Mouse (Mus musculus) MEL (cell line): Measurements from ENCODE around the gene Gm44805.

Experiments
- CHD2 ChIP-seq: IDR thresholded peaks from 2 replicates; pipeline ENCODE4 v1.6.1; 2011; ENCODE audit warnings: low read length, improper control_type of control experiment
- CTCF ChIP-seq, 3 experiments: IDR thresholded peaks in 2 of 3; conservative IDR thresholded peaks in 1 of 3; 2 replicates each; pipeline ENCODE4 v1.5.1; 2011 to 2012; ENCODE audit warnings: low read length in 3 of 3, low read depth in 2 of 3, mild to moderate bottlenecking in 2 of 3, improper control_type of control experiment in 1 of 3, inconsistent platforms in 1 of 3, mixed read lengths in 1 of 3, moderate library complexity in 1 of 3; ENCODE audit not compliant: control insufficient read depth in 1 of 3, insufficient read depth in 1 of 3, poor library complexity in 1 of 3, severe bottlenecking in 1 of 3
- ELF1 ChIP-seq: IDR thresholded peaks from 2 replicates; pipeline ENCODE4 v1.6.1; 2014; ENCODE audit warnings: low read depth, mild to moderate bottlenecking, inconsistent platforms, low read length, improper control_type of control experiment, moderate library complexity
- EP300 ChIP-seq, 2 experiments: IDR thresholded peaks; 2 replicates each; pipeline ENCODE4 v1.6.1; 2011; ENCODE audit warnings: improper control_type of control experiment in 2 of 2, low read length in 2 of 2, low read depth in 1 of 2, mild to moderate bottlenecking in 1 of 2
- GATA1 ChIP-seq: IDR thresholded peaks from 2 replicates; pipeline ENCODE4 v1.6.1; 2011; ENCODE audit warnings: low read depth, low read length, improper control_type of control experiment
- KAT2A ChIP-seq: conservative IDR thresholded peaks from 2 replicates; pipeline ENCODE4 v1.6.1; 2012; ENCODE audit warnings: low read depth, low read length, improper control_type of control experiment, inconsistent platforms
- MAX ChIP-seq: IDR thresholded peaks from 2 replicates; pipeline ENCODE4 v1.6.1; 2011; ENCODE audit warnings: low read length, improper control_type of control experiment
- MAZ ChIP-seq: IDR thresholded peaks from 2 replicates; pipeline ENCODE4 v1.6.1; 2012; ENCODE audit warnings: low read depth, mild to moderate bottlenecking, inconsistent platforms, low read length, improper control_type of control experiment
- MXI1 ChIP-seq: IDR thresholded peaks from 2 replicates; pipeline ENCODE4 v1.6.1; 2011; ENCODE audit warnings: mild to moderate bottlenecking, low read depth, low read length, improper control_type of control experiment
- POLR2A ChIP-seq, 2 experiments: IDR thresholded peaks; 2 replicates each; pipeline ENCODE4 v1.6.1; 2011 to 2012; ENCODE audit warnings: low read length in 2 of 2, mild to moderate bottlenecking in 2 of 2, control low read depth in 1 of 2, improper control_type of control experiment in 1 of 2, low read depth in 1 of 2, moderate library complexity in 1 of 2; ENCODE audit not compliant: control insufficient read depth in 1 of 2, insufficient read depth in 1 of 2, poor library complexity in 1 of 2
- SMC3 ChIP-seq: IDR thresholded peaks from 2 replicates; pipeline ENCODE4 v1.6.1; 2011; ENCODE audit warnings: low read depth, low read length, improper control_type of control experiment
- TBP ChIP-seq: IDR thresholded peaks from 2 replicates; pipeline ENCODE4 v1.8.0; 2011; ENCODE audit warnings: low read depth, low read length, improper control_type of control experiment
- ZC3H11A ChIP-seq: IDR thresholded peaks from 2 replicates; pipeline ENCODE4 v1.6.1; 2012; ENCODE audit warnings: low read depth, mild to moderate bottlenecking, inconsistent platforms, low read length, improper control_type of control experiment
- ZNF384 ChIP-seq: IDR thresholded peaks from 2 replicates; pipeline ENCODE4 v1.6.1; 2012; ENCODE audit warnings: low read depth, mild to moderate bottlenecking, inconsistent platforms, low read length, improper control_type of control experiment

DNA sequence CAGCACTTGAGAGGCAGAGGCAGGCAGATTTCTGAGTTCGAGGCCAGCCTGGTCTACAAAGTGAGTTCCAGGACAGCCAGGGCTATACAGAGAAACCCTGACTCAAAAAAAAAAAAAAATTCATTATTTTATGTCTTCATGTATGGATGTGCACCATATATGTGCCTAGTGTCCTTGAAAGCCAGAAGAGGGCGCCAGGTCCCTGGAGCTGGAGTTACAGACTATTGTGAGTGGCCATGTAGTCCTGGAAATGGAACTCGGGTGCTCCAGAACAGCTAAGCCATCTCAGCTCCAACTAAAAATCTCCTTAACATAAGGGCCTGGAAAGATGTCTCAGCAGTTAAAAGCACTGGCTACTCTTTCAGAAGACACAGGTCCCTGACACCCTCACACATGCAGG is 14.5 kb downstream of the Gm44805 start:
- TF ChIP-seq ZNF384: peak; percentile 82
- no peak for TF ChIP-seq EP300 (IDR thresholded peaks at IDR 0.05; ENCODE audit: low read depth in 1 of 2, low read length in 2 of 2)
- TF ChIP-seq CTCF (IDR thresholded peaks at IDR 0.05 in 2 of 3, conservative IDR thresholded peaks at IDR 0.05 in 1 of 3; ENCODE audit: control insufficient read depth in 1 of 3, insufficient read depth in 1 of 3, low read depth in 2 of 3, low read length in 3 of 3, poor library complexity in 1 of 3, severe bottlenecking in 1 of 3): peak; percentile 39 to 61 (median 52)
- TF ChIP-seq ELF1: no peak
- TF ChIP-seq MAX: no peak
- no peak for TF ChIP-seq POLR2A (IDR thresholded peaks at IDR 0.05; ENCODE audit: control insufficient read depth in 1 of 2, insufficient read depth in 1 of 2, low read depth in 1 of 2, low read length in 2 of 2, poor library complexity in 1 of 2)
- no peak for TF ChIP-seq ZC3H11A
- TF ChIP-seq SMC3: peak; percentile 29; the same call in 1 of the 2 replicates
- no peak for TF ChIP-seq GATA1
- no peak for TF ChIP-seq CHD2
- TF ChIP-seq MAZ: no peak
- TF ChIP-seq KAT2A: no peak
- no peak for TF ChIP-seq MXI1
- no peak for TF ChIP-seq TBP
